Mouse (Mus musculus) embryonic facial prominence, embryonic 14.5 days (tissue): ENCODE data around the gene Btd. TPM values are rescaled to one million over a fixed set of nuclear protein-coding genes. Genes with fewer than 3 reads are reported as not detected.
A peak's percentile ranks its signal among the peaks of the same experiment; 100 is the strongest.

ENCODE experiments used
- ATAC-seq: fragments of 200-750 bp; cut with Nextera tagmentation; 2 replicates; pipeline ENCODE4 v1.8.0; 2017; ENCODE audit warnings: low read depth, moderate number of reproducible peaks, moderate TSS enrichment
- DNase-seq: peaks from one replicate; pipeline ENCODE4 v3.0.0-alpha.2; 2015; ENCODE audit warnings: low spot score
- H3K27ac ChIP-seq: fragments of 300-500 bp; sonication (generic); replicated peaks from 2 replicates; pipeline ENCODE4 v1.5.1; 2014; ENCODE audit warnings: low read depth, mild to moderate bottlenecking, low read length, moderate library complexity
- H3K27me3 ChIP-seq: fragments of 300-500 bp; sonication (generic); replicated peaks from 2 replicates; pipeline ENCODE4 v1.6.1; 2014; ENCODE audit warnings: low read length; ENCODE audit not compliant: control insufficient read depth, insufficient read depth
- H3K36me3 ChIP-seq: fragments of 300-500 bp; sonication (generic); 2 replicates; pipeline ENCODE4 v1.6.1; 2014; ENCODE audit warnings: low read length, mixed read lengths; ENCODE audit not compliant: control insufficient read depth, insufficient read depth
- H3K4me1 ChIP-seq: fragments of 300-500 bp; sonication (generic); 2 replicates; pipeline ENCODE4 v1.6.1; 2014; ENCODE audit warnings: antibody characterized with exemption, low read length; ENCODE audit not compliant: control insufficient read depth, insufficient read depth
- H3K4me2 ChIP-seq: fragments of 300-500 bp; sonication (generic); 2 replicates; pipeline ENCODE4 v1.6.1; 2014; ENCODE audit warnings: low read depth, mild to moderate bottlenecking, low read length, moderate library complexity, mixed read lengths
- H3K4me3 ChIP-seq: fragments of 300-500 bp; sonication (generic); 2 replicates; pipeline ENCODE4 v1.5.1; 2014; ENCODE audit warnings: low read depth, mild to moderate bottlenecking, low read length
- H3K9ac ChIP-seq: fragments of 300-500 bp; sonication (generic); 2 replicates; pipeline ENCODE4 v1.6.1; 2014; ENCODE audit warnings: low read depth, mild to moderate bottlenecking, low read length, moderate library complexity, mixed read lengths
- H3K9me3 ChIP-seq: fragments of 300-500 bp; sonication (generic); 2 replicates; pipeline ENCODE4 v1.6.1; 2016; ENCODE audit warnings: low read length; ENCODE audit not compliant: control insufficient read depth
- WGBS: fragments of 180-500 bp; shearing (Covaris S2); extraction: QIAGEN DNeasy Blood & Tissue Kit; methylation state at CpG from one replicate; pipeline ENCODE4 v1.1.7; 2014; 5-methylcytosine and 5-hydroxymethylcytosine counted together
- polyA plus RNA-seq: library from polyadenylated mRNA; unstranded; fragments of >200 nt; fragmentation: Nextera tagmentation; extraction: Ambion mirVana; gene quantifications from 2 replicates; pipeline ENCODE4 v1.2.1, GENCODE M21; 2014

Btd gene
- polyA plus RNA-seq, 1 experiment from 2014 or later = 30.3 TPM

DNA sequence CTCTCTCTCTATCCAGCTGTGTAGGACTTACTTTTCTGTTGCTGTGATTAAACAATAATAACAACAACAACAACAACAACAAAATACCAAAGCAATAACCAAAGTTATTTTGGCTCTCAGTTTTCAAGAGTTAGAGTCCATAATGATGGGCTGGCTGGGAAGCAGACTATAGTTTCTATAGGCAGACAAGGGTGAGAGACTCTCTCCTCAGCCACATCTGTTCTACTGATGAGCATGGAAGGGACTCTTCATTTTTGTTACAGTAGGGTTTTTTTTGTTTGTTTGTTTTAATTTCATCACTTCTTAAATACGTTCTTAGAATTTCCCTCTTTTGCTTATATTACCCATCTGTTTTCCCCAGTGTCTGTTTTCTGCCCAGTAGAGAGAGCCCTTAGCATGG, 11.8 kb downstream of the Btd start:
- no peak overlapping the region for H3K4me3 ChIP-seq
- H3K9me3 ChIP-seq = no peaks in the 10 kb centered on the region
- 72% methylated on average over 1 of the region's 1 CpGs for WGBS
- no peak overlapping the region for H3K9ac ChIP-seq
- H3K27ac ChIP-seq = no peak overlapping the region
- no peak overlapping the region for H3K4me2 ChIP-seq
- H3K27me3 ChIP-seq = no peaks in the 10 kb centered on the region
- H3K36me3 ChIP-seq = no peaks in the 10 kb centered on the region
- peaks cover 8% of the 10 kb centered on the region; the same call in 1 of the 2 replicates for H3K4me1 ChIP-seq
- no peak for DNase-seq
- ATAC-seq = no peak

DNA sequence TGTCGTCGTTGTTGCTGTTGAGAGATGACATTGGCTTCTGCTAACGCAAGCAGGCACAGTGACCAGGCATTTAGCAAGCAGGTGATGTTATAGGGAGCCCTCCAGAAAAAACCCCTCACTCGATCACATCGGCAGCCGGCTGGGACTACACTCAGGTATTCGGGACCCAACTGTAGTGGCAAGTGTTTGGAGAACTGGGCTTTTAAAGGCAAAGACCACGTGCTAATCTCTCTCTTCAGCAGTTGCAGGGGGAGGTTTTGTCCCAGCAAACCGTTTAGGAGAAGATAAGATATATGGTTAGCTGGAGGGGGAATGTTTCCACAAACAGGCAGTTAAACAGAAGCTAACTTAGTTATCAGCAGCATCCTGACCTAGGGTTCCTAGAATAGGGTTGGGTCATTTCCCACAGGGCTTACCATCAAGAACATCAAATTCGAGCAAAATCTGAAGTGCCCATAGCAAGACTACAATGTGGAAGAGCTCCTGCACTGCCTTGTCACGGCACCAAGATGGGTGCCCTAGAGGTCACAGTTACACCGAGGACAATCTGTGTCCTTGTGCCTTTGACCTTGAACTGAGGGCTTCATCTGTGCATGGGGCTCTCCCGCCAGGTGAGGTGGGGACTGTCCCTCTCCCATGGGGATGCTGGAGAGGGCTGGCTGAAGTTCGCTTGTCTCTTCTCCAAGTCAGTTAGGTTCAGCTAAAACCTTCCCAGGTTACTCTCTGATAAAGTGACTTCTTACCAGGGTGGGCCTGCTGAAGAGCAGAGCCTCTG, 12.5 kb downstream of the Btd start:
- Histone ChIP-seq H3K4me1 (peaks cover 13% of the 10 kb centered on the region), H3K27me3 (no peaks in the 10 kb centered on the region), H3K9me3 (no peaks in the 10 kb centered on the region), H3K9ac (no peak overlapping the region), H3K27ac (no peak overlapping the region), H3K4me2 (no peak overlapping the region), H3K36me3 (no peaks in the 10 kb centered on the region), H3K4me3 (no peak overlapping the region)
- 81% methylated on average over 14 of the region's 14 CpGs for WGBS
- no peak for DNase-seq
- ATAC-seq = no peak

DNA sequence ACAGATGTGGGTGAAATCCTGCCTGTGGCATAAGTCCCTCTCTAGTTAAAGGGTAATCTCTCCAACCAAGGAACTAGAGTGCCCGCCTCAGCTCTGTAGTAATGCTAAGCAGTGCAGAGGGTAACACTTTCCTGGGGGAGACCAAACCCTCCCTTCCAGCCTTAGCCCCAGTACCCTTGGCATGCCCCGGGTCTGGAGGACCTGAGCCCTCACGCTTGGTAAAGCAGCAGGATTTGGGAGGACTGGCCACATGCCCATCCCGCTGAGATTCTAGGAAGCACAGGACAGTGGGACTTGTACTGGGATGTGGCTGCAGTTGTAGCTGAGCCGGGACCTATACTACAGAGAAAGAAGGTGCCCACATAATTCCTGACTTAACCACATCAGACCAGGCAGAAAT, 14.0 kb downstream of the Btd start:
- Histone ChIP-seq H3K9me3 (no peaks in the 10 kb centered on the region), H3K4me3 (no peak overlapping the region), H3K27ac (no peak overlapping the region), H3K4me2 (no peak overlapping the region), H3K4me1 (peaks cover 26% of the 10 kb centered on the region), H3K9ac (no peak overlapping the region), H3K36me3 (no peaks in the 10 kb centered on the region), H3K27me3 (no peaks in the 10 kb centered on the region)
- 94% methylated on average over 5 of the region's 5 CpGs for WGBS
- DNase-seq (no peak), ATAC-seq (no peak)

DNA sequence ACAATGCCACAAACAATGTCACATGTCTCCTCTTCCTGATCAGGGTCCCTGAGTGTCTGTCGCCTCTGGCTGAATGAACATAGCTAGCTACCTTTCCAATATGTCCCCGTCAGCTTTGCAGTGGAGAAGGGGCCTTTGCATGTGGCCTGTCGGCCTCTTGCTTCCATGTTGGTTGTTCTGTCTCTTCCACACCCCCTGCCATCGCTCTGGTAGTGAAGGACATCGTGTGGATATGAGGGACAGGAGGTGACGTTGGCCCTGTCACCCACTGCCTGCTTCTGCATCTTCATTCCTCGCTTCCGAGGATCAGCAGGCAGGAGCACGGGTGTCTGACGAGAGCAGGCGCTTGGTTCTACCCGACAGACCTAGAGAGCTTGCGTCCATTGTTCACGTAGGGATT, 14.6 kb downstream of the Btd start:
- Histone ChIP-seq H3K36me3 (no peaks in the 10 kb centered on the region), H3K9ac (no peak overlapping the region), H3K4me3 (no peak overlapping the region), H3K27me3 (no peaks in the 10 kb centered on the region), H3K27ac (no peak overlapping the region), H3K4me2 (no peak overlapping the region), H3K9me3 (no peaks in the 10 kb centered on the region), H3K4me1 (peaks cover 32% of the 10 kb centered on the region)
- ATAC-seq (no peak), DNase-seq (no peak)
- 88% methylated on average over 14 of the region's 14 CpGs for WGBS

DNA sequence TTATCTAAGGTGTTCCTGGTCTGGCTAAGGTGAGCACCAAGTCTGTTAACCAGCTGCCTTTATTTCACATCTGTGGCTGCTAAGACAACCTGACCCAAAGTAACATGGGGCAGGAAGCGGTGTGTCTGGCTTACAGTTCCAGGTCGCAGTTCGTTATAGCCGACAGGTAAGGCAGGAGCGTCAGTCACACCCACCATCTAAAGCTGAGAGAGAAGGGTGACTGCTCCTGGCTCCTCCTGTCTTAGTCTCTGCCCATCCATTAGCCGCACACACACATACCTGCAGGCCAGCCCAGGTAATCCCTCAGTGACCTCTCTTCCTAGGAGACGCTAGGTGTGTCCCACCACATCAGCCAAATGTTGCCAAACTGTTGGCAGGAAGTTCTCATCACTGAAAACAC, 15.6 kb downstream of the Btd start:
- WGBS = 76% methylated on average over 7 of the region's 7 CpGs
- no peaks in the 10 kb centered on the region for H3K9me3 ChIP-seq
- no peak for ATAC-seq
- no peaks in the 10 kb centered on the region for H3K36me3 ChIP-seq
- H3K27ac ChIP-seq = no peak overlapping the region
- no peak for DNase-seq
- H3K27me3 ChIP-seq = no peaks in the 10 kb centered on the region
- no peak overlapping the region for H3K4me3 ChIP-seq
- H3K9ac ChIP-seq = no peak overlapping the region
- H3K4me2 ChIP-seq = no peak overlapping the region
- H3K4me1 ChIP-seq = peaks cover 42% of the 10 kb centered on the region

DNA sequence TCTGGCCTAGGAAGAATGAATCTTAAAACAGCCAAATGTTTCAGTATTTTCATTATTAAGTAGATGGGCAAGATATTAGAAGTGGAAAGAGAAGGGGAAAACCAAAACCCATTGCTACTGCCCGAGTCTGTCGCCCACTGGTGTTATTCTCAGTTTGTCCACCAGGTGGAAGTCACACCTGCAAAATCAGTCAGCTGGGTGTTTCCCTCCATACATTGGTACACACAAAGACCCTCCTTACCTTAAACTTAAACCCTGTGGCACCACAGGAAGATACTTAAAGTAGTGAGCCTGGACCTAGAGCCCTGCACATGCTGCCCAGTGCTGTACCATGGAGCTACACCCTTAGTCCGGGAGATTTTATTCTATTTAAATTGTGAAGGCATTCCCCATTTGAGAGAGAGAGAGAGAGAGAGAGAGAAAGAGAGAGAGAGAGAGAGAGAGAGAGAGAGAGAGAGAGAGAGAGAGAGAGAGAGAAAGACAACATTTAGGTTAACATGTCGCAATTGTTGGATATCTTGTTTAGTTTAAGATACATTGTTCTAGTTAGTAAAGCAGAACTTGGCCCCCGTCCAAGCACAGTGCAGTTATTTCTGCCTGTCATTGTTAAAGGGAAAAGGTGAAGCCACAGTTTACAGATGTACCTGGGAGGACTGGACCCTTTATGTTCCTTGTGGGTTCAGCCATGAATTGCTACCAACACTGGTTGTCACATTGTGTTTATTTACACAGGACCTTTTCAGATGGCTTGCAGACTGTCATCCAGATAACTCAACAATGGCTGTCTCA, 16.2 kb downstream of the Btd start:
- ATAC-seq = no peak

DNA sequence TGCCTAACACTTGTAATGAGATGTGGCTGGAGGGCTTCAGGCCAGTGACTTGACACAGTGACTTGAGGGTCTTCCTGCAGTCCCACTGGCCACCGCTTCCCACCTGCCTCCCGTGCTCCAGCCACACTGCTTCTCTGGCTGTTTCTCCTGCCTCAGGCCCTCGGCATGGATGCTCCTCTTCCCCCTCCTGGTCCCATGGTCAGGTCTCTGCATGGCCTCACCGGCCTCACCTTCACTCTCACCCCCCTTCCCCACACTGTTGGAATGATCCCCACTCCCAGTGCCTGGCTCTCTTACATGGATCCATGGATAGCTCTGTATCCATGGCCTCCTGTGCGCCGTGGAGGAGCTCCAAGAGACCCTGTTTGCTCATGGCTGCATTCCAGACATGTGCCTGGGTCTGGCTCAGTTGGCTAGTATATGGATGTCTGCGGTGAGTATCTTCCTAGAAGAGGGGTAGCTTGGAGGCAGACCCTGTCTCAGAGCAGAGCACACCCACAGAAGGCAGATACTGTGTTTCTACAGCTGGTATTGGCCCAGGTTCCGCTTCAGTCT, 17.4 kb downstream of the Btd start:
- H3K4me2 ChIP-seq = no peak overlapping the region
- ATAC-seq = no peak

More for the DNA sequence above, 16.2 kb downstream of the Btd start:
- no peaks in the 10 kb centered on the region for H3K36me3 ChIP-seq
- H3K27me3 ChIP-seq = no peaks in the 10 kb centered on the region
- no peaks in the 10 kb centered on the region for H3K9me3 ChIP-seq
- H3K4me3 ChIP-seq = no peak overlapping the region
- H3K9ac ChIP-seq = no peak overlapping the region
- no peak overlapping the region for H3K27ac ChIP-seq
- WGBS = 30% methylated on average over 5 of the region's 5 CpGs
- peaks cover 46% of the 10 kb centered on the region for H3K4me1 ChIP-seq
- peak; percentile 81 for DNase-seq
- H3K4me2 ChIP-seq = no peak overlapping the region

DNA sequence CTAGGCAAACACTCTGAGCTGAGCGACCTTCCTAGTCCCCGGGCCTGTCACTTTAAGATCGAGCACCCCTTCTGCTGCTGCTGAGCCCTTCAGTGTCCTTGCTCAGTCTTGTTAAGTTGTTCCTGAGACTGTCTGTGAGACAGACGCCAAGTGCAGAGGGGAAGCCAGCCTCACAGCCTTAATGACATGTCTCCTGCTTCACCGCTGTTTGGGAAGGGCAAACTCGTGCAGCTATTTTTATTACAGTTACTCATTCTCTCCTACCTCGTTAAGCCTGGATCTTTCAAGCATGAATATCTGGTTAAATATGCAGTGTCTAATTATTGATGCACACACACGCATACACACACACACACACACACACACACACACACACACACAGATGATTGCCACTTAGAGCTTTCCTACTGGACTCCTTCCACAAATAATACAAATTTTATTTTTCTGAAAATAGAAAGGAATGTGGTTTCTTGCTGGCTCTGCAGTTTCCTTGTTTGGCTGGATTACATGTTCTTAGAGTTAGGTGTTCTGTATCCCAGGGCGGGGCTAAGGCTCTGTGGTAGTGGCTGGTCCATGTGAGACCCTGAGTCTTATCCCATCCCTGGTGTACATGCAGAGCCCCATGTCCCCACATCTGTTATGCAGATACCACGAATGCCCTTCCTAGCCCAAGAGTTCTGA, 18.8 kb downstream of the Btd start:
- no peaks in the 10 kb centered on the region for H3K9me3 ChIP-seq
- peaks cover 65% of the 10 kb centered on the region for H3K4me1 ChIP-seq
- DNase-seq (peak; percentile 88), ATAC-seq (peak; percentile 12; the same call in 1 of the 2 replicates)
- WGBS = 44% methylated on average over 10 of the region's 10 CpGs
- no peaks in the 10 kb centered on the region for H3K36me3 ChIP-seq
- H3K9ac ChIP-seq = no peak overlapping the region
- peak overlapping the region; percentile 99 for H3K27ac ChIP-seq
- no peaks in the 10 kb centered on the region for H3K27me3 ChIP-seq
- no peak overlapping the region for H3K4me3 ChIP-seq
- no peak overlapping the region for H3K4me2 ChIP-seq

More for the DNA sequence above, 17.4 kb downstream of the Btd start:
- no peak overlapping the region for H3K9ac ChIP-seq
- WGBS = 78% methylated on average over 8 of the region's 8 CpGs
- H3K4me1 ChIP-seq = peaks cover 57% of the 10 kb centered on the region
- H3K9me3 ChIP-seq = no peaks in the 10 kb centered on the region
- no peaks in the 10 kb centered on the region for H3K27me3 ChIP-seq
- no peak overlapping the region for H3K4me3 ChIP-seq
- no peak overlapping the region for H3K27ac ChIP-seq
- no peaks in the 10 kb centered on the region for H3K36me3 ChIP-seq
- DNase-seq = no peak
